Mouse (Mus musculus): ENCODE measurements around the gene Gapt. TPM values are rescaled to one million over a fixed set of nuclear protein-coding genes. Genes with fewer than 3 reads are reported as not detected.
"Not testable (repeated sequence)": the region's sequence is repeated elsewhere in the genome, so short reads cannot be mapped to it uniquely, and the experiment has no call there.

Gapt gene
- polyA plus RNA-seq (2015; fragmentation: Nextera tagmentation; extraction: Ambion mirVana): 0.45 and 0.55 TPM in 2 replicates

GRCm38 (mm10) chr13:110356941-110357340 lies at the start of gene Gapt:
Gene Gapt (minus strand): TSS chr13:110357199.
- Histone ChIP-seq H3K9ac (replicated peaks; ENCODE audit: low read depth) (no peak within 1 kb of the TSS), H3K4me3 (ENCODE audit: low read depth, low read length) (no peak within 1 kb of the TSS), H3K4me1 (ENCODE audit: insufficient read depth, low read depth, low read length) (no peaks in the 10 kb centered on the region), H3K27me3 (replicated peaks; ENCODE audit: insufficient read depth, low read length) (no peaks in the 10 kb centered on the region), H3K36me3 (ENCODE audit: insufficient read depth, low read length) (no peaks in the 10 kb centered on the region), H3K27ac (ENCODE audit: low read length) (no peak within 1 kb of the TSS), H3K9me3 (ENCODE audit: low read length) (no peaks in the 10 kb centered on the region), H3K4me2 (replicated peaks; ENCODE audit: low read depth, low read length) (no peak within 1 kb of the TSS)
- ATAC-seq (no peak), DNase-seq (ENCODE audit: low spot score) (peak; percentile 36)
- TF ChIP-seq EP300 (IDR thresholded peaks at IDR 0.05): no peak
- TF ChIP-seq CTCF (IDR thresholded peaks at IDR 0.05): no peak
- WGBS: 65% methylated on average over 2 of the region's 2 CpGs

GRCm38 (mm10) chr13:110406152-110406551 lies 49.2 kb upstream of the Gapt start:
- Histone ChIP-seq H3K9me3 (ENCODE audit: low read length) (no peaks in the 10 kb centered on the region), H3K4me1 (ENCODE audit: insufficient read depth, low read depth, low read length) (no peaks in the 10 kb centered on the region), H3K4me2 (replicated peaks; ENCODE audit: low read depth, low read length) (no peak overlapping the region), H3K4me3 (ENCODE audit: low read depth, low read length) (no peak overlapping the region), H3K9ac (replicated peaks; ENCODE audit: low read depth) (no peak overlapping the region), H3K36me3 (ENCODE audit: insufficient read depth, low read length) (peaks cover 4% of the 10 kb centered on the region; the same call in 1 of the 2 replicates), H3K27ac (ENCODE audit: low read length) (no peak overlapping the region), H3K27me3 (replicated peaks; ENCODE audit: insufficient read depth, low read length) (no peaks in the 10 kb centered on the region)
- TF ChIP-seq CTCF (IDR thresholded peaks at IDR 0.05) (no peak), EP300 (IDR thresholded peaks at IDR 0.05) (no peak)
- WGBS: 79% methylated on average over 5 of the region's 5 CpGs
- no peak for DNase-seq (ENCODE audit: low spot score)
- ATAC-seq: peak; percentile 34; the same call in 1 of the 2 replicates

GRCm38 (mm10) chr13:110404686-110405085 lies 47.7 kb upstream of the Gapt start:
- H3K9ac ChIP-seq (replicated peaks; ENCODE audit: low read depth); H3K4me1 ChIP-seq (ENCODE audit: insufficient read depth, low read depth, low read length); H3K27ac ChIP-seq (ENCODE audit: low read length); DNase-seq (ENCODE audit: low spot score); H3K4me2 ChIP-seq (replicated peaks; ENCODE audit: low read depth, low read length); H3K9me3 ChIP-seq (ENCODE audit: low read length); H3K36me3 ChIP-seq (ENCODE audit: insufficient read depth, low read length); ATAC-seq; H3K27me3 ChIP-seq (replicated peaks; ENCODE audit: insufficient read depth, low read length); H3K4me3 ChIP-seq (ENCODE audit: low read depth, low read length): not testable (repeated sequence)
- WGBS: 77% methylated on average over 5 of the region's 5 CpGs

GRCm38 (mm10) chr13:110404059-110404458 lies 47.1 kb upstream of the Gapt start:
- WGBS: 56% methylated on average over 8 of the region's 8 CpGs
- Histone ChIP-seq H3K27me3 (replicated peaks; ENCODE audit: insufficient read depth, low read length) (no peaks in the 10 kb centered on the region), H3K4me2 (replicated peaks; ENCODE audit: low read depth, low read length) (no peak overlapping the region), H3K9me3 (ENCODE audit: low read length) (no peaks in the 10 kb centered on the region), H3K9ac (replicated peaks; ENCODE audit: low read depth) (no peak overlapping the region), H3K27ac (ENCODE audit: low read length) (no peak overlapping the region), H3K4me3 (ENCODE audit: low read depth, low read length) (no peak overlapping the region), H3K36me3 (ENCODE audit: insufficient read depth, low read length) (peaks cover 15% of the 10 kb centered on the region), H3K4me1 (ENCODE audit: insufficient read depth, low read depth, low read length) (no peaks in the 10 kb centered on the region)
- TF ChIP-seq EP300 (IDR thresholded peaks at IDR 0.05): no peak
- ATAC-seq: peak; percentile 78
- DNase-seq (ENCODE audit: low spot score): peak; percentile 50

- 70% methylated on average over 2 of the region's 2 CpGs for whole genome bisulfite sequencing
- TF ChIP-seq CTCF (IDR thresholded peaks at IDR 0.05) (no peak), EP300 (IDR thresholded peaks at IDR 0.05) (no peak)
- peaks cover 29% of the 10 kb centered on the region for H3K36me3 ChIP-seq (ENCODE audit: insufficient read depth, low read length)
- no peaks in the 10 kb centered on the region for H3K4me1 ChIP-seq (ENCODE audit: insufficient read depth, low read depth, low read length)
- no peak overlapping the region for H3K9ac ChIP-seq (replicated peaks; ENCODE audit: low read depth)
- no peak overlapping the region for H3K27ac ChIP-seq (ENCODE audit: low read length)
- no peak overlapping the region for H3K4me2 ChIP-seq (replicated peaks; ENCODE audit: low read depth, low read length)
- ATAC-seq (no peak), DNase-seq (ENCODE audit: low spot score) (no peak)
- no peaks in the 10 kb centered on the region for H3K27me3 ChIP-seq (replicated peaks; ENCODE audit: insufficient read depth, low read length)
- no peaks in the 10 kb centered on the region for H3K9me3 ChIP-seq (ENCODE audit: low read length)
- H3K4me3 ChIP-seq (ENCODE audit: low read depth, low read length): no peak overlapping the region
Observed at GRCm38 (mm10) chr13:110401877-110402276, 44.9 kb upstream of the Gapt start.

GRCm38 (mm10) chr13:110401443-110401842 lies 44.4 kb upstream of the Gapt start:
- H3K27ac ChIP-seq (ENCODE audit: low read length): no peak overlapping the region

More at GRCm38 (mm10) chr13:110401443-110401842, 44.4 kb upstream of the Gapt start:
- WGBS: 59% methylated on average over 3 of the region's 3 CpGs
- DNase-seq (ENCODE audit: low spot score) (no peak), ATAC-seq (no peak)
- no peaks in the 10 kb centered on the region for H3K27me3 ChIP-seq (replicated peaks; ENCODE audit: insufficient read depth, low read length)
- H3K9ac ChIP-seq (replicated peaks; ENCODE audit: low read depth): no peak overlapping the region
- peaks cover 29% of the 10 kb centered on the region for H3K36me3 ChIP-seq (ENCODE audit: insufficient read depth, low read length)
- no peaks in the 10 kb centered on the region for H3K4me1 ChIP-seq (ENCODE audit: insufficient read depth, low read depth, low read length)
- H3K9me3 ChIP-seq (ENCODE audit: low read length): no peaks in the 10 kb centered on the region
- TF ChIP-seq CTCF (IDR thresholded peaks at IDR 0.05): no peak
- no peak for TF ChIP-seq EP300 (IDR thresholded peaks at IDR 0.05)
- no peak overlapping the region for H3K4me2 ChIP-seq (replicated peaks; ENCODE audit: low read depth, low read length)
- no peak overlapping the region for H3K4me3 ChIP-seq (ENCODE audit: low read depth, low read length)

All from lung, postnatal 0 days (tissue).